Mouse (Mus musculus): ENCODE measurements around the gene Orc3.
A peak's percentile ranks its signal among the peaks of the same experiment; 100 is the strongest.

The Orc3 gene

DNA sequence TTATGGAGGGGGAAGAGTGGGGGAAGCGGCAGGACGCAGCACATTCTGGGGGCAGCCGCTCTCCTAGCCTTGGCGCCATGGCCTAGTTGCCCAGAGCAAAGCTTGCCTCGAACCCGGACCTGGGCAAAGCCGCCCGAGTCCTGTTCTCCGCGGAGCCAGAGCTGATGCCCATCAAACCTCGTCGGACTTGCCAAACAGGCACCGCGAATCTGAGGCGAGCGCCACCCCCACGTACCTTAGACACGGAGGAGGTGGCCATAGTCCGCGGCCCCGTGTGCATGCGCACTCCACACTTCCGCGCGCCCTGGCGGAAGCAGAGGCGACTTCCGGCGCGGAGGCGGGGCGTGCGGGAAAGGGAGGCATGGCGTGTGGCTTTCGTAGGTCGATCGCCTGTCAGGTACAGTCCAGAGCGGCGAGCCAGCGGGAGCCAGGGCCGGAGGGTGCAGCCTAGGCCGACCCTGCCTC, at the start of gene Orc3, which contains the start of gene Rars2:
Orc3 (minus strand) TSS at position 315 of the 465 bp plus-strand sequence.
Rars2 (plus strand) TSS at position 328 of the 465 bp plus-strand sequence.
- peak; percentile 94 for DNase-seq (ENCODE audit: low read depth, low spot score)

DNA sequence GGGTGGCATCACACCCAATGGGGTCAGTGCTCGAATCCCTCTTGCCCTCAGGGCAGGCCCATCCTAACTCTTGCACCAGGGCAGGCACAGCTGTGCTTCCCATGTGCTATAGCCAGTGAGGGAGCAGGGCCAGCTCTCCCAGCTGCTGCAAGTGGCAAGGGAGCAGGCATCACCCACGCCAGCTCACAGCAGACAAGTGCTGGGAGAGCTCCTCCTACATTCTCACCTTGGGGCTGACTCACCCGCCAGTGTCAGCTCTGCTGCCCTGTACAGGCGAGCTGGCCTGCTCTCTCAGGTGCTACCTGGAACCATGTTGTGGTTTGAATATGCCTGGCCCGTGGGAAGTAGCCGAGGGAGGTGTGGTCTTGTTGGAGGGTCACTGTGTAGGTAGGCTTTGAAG, 47.2 kb upstream of the Orc3 start:
- no peak for DNase-seq (ENCODE audit: low read depth, low spot score)

DNA sequence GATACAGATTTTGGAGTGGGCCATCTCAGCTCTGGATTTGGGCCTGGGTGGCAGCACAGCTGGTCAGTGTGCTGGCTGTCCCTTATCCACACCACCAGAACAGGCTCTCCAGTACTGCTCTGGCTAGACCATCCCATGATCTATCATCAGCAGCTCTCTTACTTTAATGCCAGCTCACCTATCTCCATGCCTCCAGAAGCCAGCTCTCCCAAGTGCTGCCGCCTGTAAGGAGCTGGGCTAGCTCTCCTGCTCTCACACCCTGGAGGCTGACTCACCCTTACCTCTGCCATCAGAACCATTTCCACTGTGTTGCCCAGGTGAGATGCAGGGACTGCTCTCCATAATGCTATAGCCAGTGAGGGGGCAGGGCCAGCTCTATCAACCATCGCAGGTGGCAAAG, 46.8 kb upstream of the Orc3 start:
- no peak for DNase-seq (ENCODE audit: low read depth, low spot score)

DNA sequence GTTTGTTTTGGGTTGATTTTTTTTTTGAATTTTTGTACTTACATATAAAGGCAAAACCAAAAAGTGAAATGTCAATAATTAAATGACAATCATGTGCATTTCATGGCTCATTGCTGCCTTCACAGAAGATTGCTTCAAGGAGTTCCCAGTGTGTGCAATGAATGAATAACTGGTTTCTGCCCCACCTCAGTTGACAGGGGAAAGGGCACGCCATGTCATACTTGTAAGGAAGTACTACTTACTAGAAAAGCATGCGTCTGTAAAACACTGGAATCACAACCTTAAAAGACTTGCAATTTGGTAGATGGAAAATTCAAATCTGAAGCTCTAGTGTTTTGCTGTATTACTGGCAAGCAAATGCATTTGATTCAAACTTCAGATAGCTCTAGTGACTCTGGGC, 44.3 kb upstream of the Orc3 start:
- no peak for DNase-seq (ENCODE audit: low read depth, low spot score)

DNA sequence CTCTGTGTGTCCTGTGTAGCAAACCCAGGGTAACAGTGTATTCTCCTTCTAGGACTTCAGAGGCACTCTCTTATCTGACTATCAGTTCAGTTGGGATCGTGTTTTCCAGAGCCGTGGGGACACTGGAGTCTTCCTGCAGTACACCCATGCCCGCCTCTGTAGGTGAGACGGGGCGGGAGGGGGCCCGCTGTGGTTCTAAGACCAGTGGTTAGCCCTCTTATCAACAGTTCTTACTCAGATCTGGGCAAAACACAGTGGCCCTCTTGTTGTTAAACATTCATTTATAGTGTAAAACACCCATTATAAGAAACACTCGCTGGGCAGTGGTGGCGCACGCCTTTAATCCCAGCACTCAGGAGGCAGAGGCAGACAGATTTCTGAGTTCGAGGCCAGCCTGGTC, 41.4 kb upstream of the Orc3 start:
- no peak for DNase-seq (ENCODE audit: low read depth, low spot score)

DNA sequence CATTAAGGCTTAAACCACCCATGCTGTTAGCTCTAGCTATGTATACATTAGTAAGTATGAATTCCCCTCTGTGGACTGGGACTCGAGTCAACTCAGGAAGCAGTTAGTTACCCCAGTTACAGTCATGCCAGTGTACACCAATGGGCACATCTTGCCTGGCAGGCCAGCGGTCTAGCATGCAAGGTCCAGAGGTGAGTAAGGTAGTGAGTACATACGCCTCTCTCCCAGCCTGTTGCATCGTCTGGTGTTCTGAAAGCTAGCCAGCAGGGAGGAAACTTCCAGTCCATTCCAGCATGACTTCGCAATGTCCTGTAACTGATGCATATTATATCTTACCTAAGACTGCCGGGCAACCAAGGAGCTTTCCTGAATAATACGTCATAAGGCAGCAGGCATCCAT, 38.4 kb upstream of the Orc3 start:
- DNase-seq (ENCODE audit: low read depth, low spot score) = peak; percentile 18

DNA sequence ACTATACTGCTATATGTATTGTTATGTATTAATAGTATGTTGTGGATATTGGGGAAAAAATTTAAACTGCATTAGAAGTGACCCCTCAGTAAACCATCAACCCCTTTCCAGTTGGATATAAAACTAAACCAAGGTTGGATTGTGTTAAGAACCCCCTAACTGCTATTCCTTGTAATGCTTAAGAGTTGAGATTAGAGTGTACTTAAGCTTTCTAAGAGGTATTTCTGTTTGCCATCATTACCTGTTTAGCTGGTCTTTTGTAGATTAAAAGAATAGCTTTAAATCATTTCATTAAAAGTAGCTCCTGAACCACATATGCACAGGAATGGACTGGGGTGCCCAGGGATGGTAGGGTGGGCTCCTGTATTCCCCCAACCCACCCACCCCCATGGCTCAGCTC, 30.0 kb upstream of the Orc3 start:
- no peak for DNase-seq (ENCODE audit: low read depth, low spot score)

DNA sequence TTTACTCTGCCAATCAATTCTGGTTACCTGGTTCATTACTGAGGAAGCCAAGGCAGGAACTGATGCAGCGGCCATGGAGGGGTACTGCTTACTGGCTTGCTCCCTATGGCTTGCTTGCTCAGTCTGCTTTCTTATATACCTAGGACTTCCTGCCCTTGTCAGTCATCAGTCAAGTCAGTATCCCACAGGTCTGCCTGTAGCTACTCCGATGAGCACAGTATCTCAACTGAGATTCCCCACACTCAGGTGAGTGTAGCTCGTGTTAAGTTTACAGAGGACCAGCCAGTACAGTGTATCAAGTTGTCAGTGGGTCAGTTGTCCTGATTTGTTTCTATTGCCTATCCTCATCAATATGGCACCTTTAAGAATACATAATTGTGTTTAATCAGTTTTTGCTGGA, 26.0 kb upstream of the Orc3 start:
- no peak for DNase-seq (ENCODE audit: low read depth, low spot score)

DNA sequence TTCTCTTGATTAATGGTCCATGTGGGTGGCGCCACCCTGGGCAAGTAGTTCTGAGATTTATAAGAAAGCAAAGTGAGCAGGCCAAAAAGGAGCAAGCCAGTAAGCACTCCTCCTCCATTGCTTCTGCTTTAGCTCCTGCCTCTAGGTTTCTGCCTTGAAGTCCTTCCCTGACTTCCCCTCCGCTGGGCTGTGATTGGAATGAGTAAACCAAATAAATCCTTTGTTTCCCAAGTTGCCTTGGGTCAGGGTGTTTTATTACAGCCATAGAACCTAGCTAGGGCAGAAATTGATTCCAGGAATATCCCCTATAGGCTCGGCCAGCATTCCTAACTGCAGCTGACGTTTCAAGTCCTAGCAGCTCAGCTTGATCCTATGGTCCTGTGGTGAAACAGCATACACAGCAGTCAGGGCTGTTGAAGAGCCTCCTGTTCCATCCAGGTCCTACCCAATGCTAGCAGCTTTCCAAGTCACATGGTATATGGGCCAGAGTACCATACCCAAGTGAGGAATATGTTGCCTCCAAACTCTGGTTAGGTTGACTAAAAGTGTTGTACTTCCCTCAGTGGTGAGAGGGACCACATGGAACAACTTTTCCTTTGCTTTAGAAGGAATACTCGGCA, 25.1 kb upstream of the Orc3 start:
- no peak for DNase-seq (ENCODE audit: low read depth, low spot score)

DNA sequence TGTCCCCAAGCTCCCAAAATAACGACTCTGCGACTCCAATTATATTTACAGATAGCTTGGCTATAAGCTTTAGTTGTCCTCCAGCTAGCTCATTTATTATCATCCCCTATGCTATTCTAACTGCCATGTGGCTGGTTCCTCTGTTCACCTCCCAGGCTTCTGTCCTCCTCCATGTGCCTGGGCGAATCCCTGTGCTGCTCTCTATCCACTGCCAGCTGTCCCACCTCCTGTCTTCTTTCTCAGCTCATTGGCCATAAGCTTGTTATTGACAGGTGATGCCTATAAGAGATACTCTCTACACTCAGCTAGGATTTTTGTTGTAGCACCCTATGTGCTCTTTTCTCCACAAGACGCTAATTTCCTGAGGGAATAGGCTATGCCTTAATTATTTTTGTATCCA, 23.1 kb upstream of the Orc3 start:
- DNase-seq (ENCODE audit: low read depth, low spot score) = no peak

DNA sequence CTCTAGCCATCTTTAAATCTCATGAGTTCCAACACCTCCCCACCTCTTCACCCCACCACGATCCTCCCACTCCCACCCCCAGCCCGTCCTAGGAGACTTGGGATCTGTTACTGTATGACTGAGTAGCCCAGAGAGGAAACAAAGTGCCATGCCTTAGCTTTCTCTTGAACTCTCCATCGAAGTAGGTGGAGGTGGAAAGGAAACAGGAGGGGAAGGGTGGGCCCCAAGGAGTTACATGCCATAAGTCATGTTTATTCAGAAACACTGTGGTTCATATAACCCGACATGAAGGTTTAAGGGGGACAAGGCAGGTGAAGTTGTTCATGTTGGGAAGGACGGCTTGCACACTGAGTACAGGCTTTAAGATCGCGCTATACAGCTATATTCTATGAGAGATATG, 22.6 kb upstream of the Orc3 start:
- no peak for DNase-seq (ENCODE audit: low read depth, low spot score)

DNA sequence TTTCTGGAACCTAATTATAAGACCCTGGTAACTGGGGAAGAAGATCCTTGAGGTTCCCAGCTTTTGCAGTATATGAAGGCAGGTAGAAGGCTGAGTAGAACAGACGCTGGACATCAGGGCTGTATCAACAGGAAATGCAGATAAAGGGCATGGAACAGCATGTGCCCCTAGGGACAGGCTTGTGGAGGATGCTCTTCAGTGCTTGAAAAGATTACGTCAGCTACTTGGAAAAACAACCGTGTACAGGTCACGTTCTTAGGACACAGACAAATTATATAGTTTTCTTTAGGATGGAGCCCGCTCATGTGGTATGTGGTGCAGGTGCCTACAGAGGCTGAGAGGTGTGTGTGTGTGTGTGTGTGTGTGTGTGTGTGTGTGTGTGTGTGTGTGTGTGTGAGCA, 21.3 kb upstream of the Orc3 start:
- no peak for DNase-seq (ENCODE audit: low read depth, low spot score)

DNA sequence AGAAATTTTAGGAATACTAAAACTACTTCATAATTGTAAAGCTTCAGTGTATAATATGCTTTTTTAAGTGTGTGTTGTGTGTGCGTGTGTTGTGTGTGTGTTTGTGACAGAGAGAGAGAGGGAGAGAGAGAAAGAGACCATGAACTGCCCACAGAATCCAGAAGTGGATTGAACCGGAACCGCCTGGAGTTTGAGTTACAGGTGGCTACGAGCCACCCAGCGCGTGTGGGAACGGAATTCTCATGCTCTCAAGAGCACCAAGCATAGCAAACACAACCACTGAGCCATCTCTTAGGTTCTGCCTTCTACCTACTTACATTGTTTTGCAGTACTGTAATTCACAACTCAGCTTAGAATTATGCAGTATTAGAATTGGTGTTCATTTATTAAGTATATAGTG, 19.4 kb upstream of the Orc3 start:
- no peak for DNase-seq (ENCODE audit: low read depth, low spot score)

DNA sequence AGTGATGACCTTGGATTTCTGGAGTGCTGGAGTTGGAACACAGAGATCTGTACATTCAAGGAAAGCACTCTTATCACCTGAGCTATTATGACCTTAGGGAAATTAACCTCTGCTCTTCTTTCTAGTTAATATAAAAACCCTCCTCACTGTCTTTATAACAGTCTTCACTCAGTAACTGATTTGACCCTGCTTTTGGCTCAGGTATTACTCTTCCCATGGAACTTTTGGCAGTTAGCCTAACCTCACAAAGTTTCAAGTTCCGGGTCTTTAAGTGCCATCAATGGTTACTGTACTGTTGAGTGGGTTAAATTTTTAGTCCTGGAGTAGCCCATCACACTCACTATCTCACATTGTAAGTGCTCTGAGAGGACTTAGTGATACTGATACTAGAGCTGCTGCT, 15.2 kb upstream of the Orc3 start:
- no peak for DNase-seq (ENCODE audit: low read depth, low spot score)

DNA sequence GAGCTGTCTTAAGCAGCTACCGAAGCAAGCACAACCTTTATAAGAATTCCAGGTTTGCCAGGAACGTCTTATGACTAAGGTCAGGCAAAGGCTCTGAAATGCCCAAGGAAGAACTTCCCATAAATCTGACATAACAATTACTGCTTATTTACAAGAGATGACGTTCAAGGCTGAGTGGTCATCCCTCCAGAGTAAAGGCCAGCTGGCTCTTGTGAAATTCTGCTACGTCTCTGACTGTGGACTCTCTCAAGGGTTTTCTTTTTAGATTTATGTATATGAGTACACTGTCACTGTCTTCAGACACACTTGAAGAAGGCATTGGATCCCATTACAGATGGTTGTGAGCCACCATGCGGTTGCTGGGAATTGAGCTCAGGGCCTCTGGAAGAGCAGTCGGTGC, 11.7 kb upstream of the Orc3 start:
- DNase-seq (ENCODE audit: low read depth, low spot score) = no peak

DNA sequence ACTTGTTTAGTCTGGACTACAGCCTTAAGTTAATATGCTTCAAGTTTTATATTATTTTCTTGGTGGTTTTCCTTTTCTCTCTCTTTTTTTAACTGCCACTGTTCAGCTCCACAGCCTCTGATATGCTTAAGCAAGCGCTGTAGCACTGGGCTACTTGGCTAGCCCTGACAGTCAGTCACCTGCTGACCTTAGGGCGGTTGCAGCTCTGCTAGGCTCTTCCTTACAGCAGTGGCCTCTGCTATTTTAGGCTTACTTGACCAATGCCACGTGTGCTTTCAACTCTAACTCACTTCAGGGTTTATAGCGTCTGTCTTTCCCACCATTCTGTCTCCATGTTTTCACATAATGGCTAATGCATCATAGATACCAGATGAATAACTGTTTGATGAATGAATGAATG, 10.8 kb upstream of the Orc3 start:
- DNase-seq (ENCODE audit: low read depth, low spot score) = no peak

DNA sequence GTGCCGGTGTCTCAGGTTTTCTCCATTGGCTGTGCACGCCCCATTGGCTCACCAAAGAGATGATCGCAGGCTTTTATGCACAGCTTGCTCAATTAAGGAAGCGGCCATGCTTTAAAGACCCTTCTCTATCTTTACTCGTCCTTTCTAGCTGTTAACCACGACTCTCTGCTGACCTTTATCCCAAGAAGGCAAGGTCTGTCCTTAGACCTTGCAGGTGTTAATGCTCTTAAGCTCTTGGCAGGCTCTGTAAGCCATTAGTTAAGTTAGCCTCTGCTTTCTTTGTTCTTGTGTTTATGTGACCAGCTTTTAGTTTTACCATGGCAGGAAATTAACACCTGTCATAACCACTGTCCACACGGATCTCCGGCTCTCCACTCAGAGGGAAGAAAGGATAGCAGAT, 1.4 kb upstream of the Orc3 start:
- no peak for DNase-seq (ENCODE audit: low read depth, low spot score)

DNA sequence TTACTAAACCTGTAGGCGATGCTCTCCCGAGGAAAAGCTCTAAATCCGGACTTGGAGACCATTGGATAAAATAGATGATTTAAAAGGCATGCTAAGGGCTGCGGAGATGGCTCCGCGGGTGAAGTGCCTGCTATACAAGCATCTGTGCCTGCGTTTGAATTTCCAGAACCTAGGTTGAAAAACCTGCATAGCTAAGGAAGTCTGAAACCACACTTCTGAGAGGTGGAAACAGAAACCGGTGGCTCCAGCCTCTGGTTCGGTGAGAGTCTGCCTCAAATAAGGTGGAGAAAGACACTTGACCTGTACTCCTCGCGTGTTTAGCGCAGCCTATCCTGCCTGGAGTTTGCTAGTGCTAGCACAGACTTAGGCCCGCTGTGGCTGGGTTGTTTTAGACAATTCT, 559 bp upstream of the Orc3 start:
- DNase-seq (ENCODE audit: low read depth, low spot score) = peak; percentile 42

DNA sequence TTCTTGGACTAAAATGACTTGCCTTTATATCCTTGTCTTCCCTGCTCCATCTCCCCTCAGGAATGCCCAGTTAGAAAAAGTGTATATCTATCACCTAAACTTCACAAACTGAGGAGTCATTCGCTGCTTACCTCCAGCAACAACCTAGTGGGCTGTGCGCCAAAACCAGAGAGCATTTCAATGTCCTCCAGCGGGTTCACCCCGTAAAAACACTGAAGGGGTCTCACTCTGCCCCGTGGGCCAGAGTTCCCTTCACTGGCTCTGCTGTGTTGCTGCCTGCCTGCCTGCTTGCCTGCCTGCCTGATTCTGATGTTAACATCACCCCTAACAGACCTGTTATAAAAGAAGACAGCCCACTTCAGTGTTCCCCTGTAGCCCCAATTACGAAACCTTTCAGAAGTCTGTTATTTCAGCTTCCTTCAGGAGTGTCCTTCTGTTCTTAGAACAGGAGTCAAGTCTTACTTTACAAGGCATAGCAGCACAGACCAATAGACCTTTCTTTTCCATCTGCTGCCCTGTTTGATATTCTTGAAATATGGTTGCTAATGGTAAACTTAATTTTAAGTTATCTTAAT, 1.1 kb downstream of the Orc3 start:
- DNase-seq (ENCODE audit: low read depth, low spot score) = peak; percentile 37

DNA sequence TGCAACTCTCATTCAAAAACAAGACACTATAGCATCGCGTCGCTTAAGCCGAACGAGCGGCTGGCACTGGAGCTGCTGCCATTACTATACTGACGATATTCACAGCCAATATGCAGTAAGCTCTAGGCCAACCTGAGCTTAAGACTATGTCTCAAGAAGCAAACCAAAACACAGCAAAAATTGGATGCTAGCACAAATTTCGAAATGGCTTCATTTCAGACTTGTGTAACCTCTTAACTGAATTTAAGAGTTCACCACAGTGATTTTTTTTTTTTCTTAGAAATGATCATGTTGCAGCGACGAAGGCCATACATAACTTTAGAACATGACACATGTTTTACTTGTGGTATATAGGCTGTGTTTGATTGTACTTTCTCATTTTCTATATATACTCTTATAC, 8.1 kb downstream of the Orc3 start:
- DNase-seq (ENCODE audit: low read depth, low spot score) = no peak

DNA sequence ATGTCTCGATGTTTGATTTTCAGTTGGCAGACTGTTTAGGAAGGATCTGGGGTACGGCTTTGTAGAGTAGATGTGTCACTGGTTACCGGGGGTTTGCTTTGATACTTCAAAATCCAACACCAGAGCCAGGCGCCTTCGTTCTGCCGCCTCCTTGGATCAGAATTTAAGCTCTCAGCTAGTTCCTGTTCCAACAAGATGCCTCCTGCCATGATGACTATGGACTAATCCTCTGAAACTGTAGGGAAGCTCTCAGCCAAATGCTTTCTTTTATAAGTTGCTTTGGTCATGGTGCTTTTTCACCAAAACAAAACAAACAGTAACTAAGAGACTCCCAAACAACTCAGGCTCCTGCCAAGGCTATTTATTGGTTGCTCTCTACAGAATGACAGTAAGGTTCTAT, 11.6 kb downstream of the Orc3 start:
- no peak for DNase-seq (ENCODE audit: low read depth, low spot score)

DNA sequence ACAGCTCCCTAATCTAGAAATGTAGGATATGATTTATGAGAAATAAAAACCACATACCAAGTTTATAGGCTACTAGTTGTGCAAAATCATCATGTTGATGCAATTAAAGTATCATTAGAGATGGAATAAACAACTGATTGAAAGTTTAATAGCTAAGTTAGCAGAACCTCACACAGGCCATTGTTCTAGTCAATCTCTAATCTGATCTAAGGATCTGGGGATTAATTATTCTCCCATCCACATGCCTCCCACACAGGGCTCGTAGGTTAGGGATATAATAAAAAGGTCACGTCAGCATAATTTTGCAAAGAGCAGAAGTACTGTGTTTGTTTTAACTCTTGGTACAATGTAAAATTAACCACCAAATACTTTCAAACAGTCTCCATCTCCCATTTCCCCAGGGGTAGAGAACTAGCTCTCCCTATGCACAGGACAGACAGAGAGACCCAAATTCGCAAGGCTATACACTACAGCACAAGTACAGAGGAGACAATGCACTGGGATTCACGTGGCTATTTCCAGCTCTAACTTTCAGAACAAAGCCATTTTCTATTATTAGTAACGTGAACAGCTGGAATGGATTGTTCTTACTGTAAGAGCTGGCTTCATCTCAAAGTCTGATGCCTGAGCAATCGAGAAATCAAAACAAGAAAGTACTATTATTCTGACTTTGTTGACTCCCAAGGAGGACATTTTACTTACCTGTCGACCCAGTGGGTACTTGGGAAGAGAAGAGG, 29.7 kb downstream of the Orc3 start:
- no peak for DNase-seq (ENCODE audit: low read depth, low spot score)

DNA sequence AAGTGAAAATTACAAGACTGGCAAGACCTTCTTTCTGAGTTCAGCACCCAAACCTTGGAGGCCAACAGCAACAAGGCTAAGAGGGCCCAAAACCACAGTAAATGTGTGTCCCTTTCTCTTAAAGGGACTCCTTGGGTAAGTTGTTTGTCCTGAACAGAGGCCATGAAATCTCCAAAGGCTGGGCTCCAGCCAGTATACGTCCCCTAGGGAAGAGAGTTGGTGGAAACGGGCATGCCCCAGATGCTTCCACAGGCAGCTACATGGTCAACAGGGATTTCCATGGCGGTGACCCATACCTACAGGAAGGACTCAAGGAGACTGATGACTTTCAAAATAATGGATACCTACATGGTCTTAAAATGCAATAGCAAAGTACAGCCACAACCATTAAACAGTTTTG, 31.3 kb downstream of the Orc3 start:
- no peak for DNase-seq (ENCODE audit: low read depth, low spot score)
